Mouse (Mus musculus) heart, adult 11 months (tissue): Measurements from ENCODE around the gene Uvrag.

ENCODE experiments used
- DNase-seq: peaks from one replicate; pipeline ENCODE4 v3.0.0; 2022

Uvrag gene

DNA sequence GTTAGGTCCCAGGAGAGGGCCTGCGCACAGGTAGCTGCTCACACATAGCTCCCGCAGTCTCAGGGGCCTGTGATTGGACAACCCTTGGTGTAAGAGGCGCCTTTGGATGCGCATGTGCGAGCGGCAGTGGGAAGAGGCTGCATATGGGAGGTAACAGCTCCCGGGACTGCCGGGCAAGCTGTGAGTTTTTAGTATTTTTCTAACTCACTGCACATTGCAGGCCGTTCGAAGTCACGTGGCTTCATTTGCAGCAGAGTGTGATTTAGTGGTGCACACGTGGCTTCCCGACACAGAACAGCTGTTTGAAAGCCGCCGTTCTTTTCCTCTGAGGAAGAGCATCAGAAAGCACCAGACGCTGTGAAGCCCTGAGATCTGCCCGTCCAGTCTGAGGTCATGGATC is 125.5 kb downstream of the Uvrag start:
- peak; percentile 93 for DNase-seq

- DNase-seq = peak; percentile 40
Measured at GRCm38 (mm10) chr7:99014620-99015019, 126.3 kb downstream of the Uvrag start.

DNA sequence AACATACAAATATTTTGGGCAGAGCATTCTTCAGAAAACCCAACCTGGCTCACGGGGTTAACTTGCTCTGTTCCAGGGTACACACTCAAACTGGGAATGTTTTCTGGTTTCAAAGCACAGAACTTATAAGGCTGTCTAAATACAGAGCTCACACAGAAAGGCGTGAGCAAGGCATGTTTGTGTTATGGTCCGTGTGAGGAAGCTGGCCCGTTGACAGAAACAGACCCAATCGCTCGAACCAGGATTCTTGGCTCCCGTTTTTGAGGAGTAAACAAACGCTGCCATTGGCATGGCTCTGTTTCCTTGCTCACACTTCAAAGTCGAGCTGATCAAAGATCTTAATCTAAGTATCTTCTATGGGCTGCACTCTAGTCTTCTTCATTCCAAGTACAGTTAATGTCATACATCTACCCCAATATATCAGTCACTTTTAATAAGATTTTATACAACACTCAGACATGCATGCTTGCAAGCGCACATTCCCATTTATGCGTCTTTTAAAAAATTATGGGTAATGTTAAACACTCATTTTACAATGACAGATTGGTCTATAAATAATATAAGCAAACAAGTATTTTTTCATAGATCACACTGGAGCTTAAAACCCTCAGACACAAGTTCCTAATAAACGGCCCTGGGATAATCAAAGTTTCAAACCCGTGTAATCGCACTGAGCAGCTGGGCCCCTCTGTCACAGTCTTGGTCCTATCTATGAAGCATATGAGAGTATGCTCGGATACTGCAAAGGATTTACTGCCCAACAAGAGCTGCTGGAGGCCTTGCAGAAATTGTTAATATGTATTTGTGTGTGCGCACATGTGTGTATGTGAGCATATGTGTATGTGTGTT is 133.2 kb downstream of the Uvrag start:
- DNase-seq = peak; percentile 75

GRCm38 (mm10) chr7:99003231-99003630 is 137.7 kb downstream of the Uvrag start:
- peak; percentile 31 for DNase-seq

GRCm38 (mm10) chr7:98998722-98999121 is 142.2 kb downstream of the Uvrag start:
- DNase-seq = no peak

DNA sequence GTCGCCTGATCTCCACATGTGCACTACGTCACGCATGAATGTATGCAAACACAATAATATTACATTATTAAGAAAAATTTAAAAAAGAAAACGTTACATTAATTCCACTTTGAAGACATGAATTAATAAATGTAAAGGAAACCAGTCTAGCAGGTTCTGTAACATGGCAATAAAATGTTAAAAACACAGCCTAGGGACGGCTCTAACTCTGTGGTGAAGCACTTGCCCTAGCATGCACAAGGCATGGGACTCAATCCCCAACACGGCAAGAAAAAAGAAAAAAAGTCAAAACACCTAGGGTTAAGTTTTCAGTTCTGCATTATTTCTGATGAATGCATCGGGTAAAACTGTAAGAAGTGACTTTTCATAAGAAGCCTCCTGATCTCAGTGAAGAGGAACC is 143.2 kb downstream of the Uvrag start:
- no peak for DNase-seq

GRCm38 (mm10) chr7:98996791-98997190 is 144.2 kb downstream of the Uvrag start:
- DNase-seq = no peak

DNA sequence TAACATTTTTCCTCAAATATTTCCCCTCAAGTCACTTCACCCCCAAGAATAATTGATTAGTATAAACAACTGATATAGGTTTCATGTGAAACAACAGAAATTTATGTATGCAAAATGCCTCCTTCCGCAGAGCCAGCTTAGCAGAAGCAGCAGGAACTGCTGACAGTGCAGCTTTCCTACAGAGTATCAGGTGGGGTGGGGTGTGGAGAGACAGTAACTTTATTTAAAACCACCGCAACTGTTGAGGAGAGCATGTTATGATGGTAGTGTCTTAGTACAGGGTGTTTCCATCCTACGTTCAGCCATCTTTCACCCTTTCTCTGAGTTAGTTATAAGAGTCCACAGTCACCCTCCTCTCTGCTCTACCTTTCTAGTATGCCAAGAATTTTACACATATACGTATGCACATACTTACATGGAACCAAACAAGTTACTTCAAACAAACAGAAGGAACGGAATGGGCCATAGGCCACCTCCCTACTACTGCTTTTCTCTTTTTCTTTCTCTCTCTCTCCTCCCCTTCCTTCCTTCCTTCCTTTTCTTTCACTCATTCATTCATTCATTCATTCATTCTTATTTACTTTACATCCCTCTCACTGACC is 145.7 kb downstream of the Uvrag start:
- DNase-seq = peak; percentile 51

- DNase-seq = peak; percentile 59
Measured at GRCm38 (mm10) chr7:98994137-98994536, 146.8 kb downstream of the Uvrag start.

DNA sequence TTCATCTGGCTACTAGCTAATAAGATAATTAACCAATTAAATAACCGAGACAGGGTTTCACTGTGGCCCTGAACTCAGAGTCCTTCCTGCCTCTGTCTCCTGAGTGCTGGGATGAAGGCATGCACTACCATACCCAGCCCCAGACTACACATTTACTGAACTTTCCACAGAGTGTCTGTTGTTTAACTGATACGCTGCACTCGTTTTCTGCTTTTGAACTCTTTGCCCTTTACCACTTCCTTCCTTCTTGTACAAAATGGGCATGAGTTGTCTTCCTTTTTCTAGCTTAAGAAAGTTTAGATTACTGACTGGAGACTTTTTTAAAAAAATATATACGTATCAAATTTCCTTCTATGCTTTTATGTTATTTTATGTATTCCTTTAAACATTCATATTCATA is 147.5 kb downstream of the Uvrag start:
- DNase-seq = no peak

DNA sequence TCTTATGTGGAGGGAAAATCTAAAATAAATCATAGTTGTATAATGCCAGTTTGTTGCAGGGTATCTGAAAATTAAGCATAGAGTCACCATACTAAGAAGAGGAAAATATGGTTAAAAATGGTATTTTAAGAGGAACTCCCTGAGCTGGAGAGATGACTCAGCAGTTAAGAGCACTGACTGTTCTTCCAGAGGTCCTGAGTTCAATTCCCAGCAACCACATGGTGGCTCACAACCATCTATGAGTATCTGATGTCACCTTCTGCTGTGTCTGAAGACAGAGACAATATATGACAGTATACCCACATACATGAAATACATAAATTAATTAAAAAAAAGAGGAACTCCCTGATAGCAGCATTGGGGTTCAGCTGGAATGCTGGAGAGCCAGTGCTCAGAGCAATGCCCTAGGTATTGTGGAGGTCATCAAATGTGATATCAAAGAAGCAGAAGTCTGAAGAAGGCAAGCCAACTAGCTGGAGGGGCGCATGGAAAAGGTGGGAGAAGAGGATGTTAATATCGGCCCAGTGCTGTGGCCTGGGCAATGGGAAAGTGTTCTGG is 149.7 kb downstream of the Uvrag start:
- peak; percentile 7 for DNase-seq

DNA sequence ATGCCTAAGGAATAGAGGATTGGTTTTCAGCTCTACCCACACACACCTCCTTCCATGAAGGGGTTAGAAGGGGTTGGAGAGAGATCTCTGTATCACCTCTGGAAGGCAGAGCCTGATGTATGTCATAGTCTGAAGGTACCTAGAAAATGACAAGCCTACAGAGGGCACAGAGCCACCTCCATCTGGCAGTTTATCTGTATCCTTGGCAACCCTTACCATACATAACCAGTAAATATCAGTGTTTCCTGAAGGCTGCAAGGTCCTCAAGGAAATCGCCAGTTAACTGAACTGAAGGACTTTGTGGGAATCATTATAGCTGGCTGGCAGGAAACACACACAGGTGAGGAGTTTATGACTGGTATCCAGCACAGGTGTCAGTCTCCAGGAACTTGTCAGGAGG is 150.4 kb downstream of the Uvrag start:
- DNase-seq = peak; percentile 52

DNA sequence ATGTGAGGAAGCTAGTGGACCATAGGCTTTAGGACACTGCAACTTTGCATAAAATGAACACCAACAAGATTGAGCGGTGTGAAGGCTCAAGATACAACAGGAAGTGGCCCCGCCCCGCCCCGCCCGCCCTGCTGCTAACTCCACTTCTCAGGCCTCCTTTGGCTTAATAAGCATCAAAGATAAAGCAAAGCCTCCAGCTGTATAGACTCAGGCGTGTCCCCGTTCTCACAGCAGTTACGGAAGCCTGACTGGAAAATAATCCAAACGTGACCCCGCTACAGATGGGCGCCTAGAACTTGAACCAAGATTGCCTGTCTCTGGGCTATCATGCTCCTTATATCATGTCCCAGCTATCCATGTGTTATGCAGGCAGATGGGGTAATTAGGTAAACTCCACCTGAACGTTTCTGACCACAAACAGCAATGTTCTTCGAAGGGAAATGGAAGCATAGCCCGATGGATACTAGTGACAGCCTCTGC is 153.9 kb downstream of the Uvrag start:
- DNase-seq = peak; percentile 39

DNA sequence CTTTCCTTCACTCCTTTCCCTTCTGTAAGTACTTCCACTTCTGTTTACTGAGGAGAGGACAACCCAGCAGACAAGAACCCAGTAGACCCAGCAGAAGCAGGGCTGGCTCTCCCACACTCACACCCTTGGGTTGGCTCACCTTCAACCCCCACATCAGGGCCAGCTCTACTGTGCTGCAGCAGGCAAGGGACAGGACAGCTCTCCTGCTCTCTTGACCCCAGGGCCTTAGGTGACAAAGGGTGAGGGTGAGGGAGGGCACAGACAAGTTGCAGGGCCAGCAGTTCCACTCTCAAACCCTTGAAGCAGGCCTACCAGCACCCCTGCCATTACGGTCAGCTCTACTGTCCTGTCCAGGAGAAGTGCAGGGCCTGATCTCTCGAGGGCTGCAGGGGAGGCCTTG is 155.0 kb downstream of the Uvrag start:
- DNase-seq = peak; percentile 87

DNA sequence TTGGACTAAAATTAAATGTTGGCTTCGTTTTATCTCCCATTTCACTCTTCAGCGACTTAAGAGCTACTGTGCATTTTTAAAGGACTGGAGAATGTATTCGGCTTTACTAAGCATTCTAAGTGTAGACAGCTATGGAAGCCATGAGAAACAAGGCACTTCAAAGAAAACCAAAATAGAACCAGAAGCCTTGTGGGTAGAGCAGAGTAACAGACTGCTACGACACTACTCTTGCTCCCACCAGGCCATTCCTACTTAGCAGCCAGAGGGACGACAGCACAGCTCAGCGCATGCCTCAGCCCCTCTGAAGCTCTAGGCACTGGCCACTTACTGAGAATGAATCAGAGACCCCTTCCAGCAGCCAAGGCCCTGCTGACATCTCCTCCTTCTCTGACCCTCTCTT is 155.5 kb downstream of the Uvrag start:
- DNase-seq = no peak

DNA sequence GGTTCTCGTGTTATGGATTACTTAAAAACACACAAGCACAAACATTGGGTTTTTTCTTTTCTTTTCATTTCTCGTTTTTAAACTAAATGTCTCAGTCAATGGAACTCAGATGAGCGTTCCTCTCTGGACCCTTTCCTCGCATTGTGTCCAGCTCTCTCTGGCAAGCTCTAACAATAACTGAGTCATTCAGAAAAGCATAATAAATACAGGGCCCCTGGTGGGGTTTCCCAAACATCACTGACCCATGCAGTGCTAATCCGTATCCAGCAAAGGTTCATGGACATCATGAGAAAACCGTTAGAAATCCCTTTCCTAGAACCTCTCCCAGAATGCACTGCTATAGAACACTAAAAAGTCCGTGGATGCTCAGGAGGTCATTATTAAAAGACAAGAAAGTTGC is 156.6 kb downstream of the Uvrag start:
- peak; percentile 15 for DNase-seq

DNA sequence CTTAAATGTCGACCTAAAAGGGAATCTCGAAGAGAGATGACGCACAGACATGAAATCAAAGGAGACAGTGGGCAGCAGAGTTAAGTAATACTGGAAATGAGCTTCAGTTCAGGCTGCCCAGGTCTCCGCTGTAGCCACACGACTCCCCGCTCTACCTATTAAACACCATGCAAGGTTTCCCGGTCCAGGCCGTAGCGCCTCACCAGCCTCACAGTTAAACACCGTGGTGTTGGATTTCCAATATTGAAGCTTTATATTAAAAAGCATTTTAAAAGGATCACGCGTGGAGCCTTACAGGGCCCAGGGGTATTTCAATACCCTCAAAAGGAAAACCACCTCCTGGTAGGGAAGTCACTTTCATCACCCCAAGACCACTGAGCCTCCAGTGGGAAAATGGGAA is 157.9 kb downstream of the Uvrag start:
- DNase-seq = peak; percentile 31

- DNase-seq = peak; percentile 85
Measured at GRCm38 (mm10) chr7:98981423-98981822, 159.5 kb downstream of the Uvrag start.

GRCm38 (mm10) chr7:98976839-98977457 is 164.0 kb downstream of the Uvrag start:
- DNase-seq = peak; percentile 46

GRCm38 (mm10) chr7:98974590-98974989 is 166.4 kb downstream of the Uvrag start:
- DNase-seq = peak; percentile 59

- DNase-seq = peak; percentile 91
Measured at GRCm38 (mm10) chr7:98970721-98971120, 170.2 kb downstream of the Uvrag start.

- DNase-seq = peak; percentile 57
Measured at GRCm38 (mm10) chr7:98968741-98969395, 172.1 kb downstream of the Uvrag start.

DNA sequence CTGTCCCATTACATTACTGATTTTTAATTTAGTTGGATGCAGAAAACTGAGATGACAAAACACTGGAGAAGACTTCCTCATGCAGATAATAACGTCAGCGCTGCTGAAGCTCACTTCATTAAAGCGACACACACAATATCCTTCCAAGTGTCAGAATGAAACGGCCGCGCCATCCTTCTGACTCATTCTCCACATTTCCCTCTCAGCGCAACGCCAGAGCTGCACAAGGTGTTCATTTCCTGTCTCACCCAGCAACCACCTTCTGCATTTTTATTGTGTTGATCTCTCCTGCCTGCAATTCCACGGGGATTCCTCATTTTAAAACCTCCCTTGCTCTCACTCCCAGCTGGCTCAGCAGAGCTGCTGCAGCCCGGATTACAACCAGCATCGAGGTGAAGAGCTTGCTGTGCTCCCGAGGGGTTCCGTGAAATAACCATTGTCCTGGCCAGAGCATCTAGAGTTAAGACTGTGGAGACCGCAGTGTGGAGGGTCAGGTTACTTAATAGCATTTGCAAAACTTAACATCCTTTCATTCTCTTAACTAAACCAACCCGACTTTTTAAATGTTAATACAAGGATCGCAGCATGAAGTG is 172.8 kb downstream of the Uvrag start:
- DNase-seq = peak; percentile 40
